Mouse (Mus musculus) limb, embryonic 14.5 days (tissue): ENCODE results near the gene Fcgr1. TPM values are rescaled to one million over a fixed set of nuclear protein-coding genes. Genes with fewer than 3 reads are reported as not detected.
A peak's percentile ranks its signal among the peaks of the same experiment; 100 is the strongest.

Source experiments
- ATAC-seq: fragments of 200-750 bp; cut with Nextera tagmentation; 2 replicates; pipeline ENCODE4 v1.8.0; 2017; ENCODE audit warnings: low read depth, moderate number of reproducible peaks, moderate TSS enrichment; ENCODE audit not compliant: low FRiP score
- DNase-seq: peaks from one replicate; pipeline ENCODE4 v3.0.0-alpha.2; 2015; ENCODE audit warnings: low spot score
- H3K27ac ChIP-seq: fragments of 300-500 bp; sonication (generic); replicated peaks from 2 replicates; pipeline ENCODE4 v1.5.1; 2014; ENCODE audit warnings: low read depth, mild to moderate bottlenecking, low read length, moderate library complexity, mixed read lengths
- H3K27me3 ChIP-seq: fragments of 300-500 bp; sonication (generic); 2 replicates; pipeline ENCODE4 v1.6.1; 2014; ENCODE audit warnings: low read length, mixed read lengths; ENCODE audit not compliant: control insufficient read depth, insufficient read depth
- H3K36me3 ChIP-seq: fragments of 300-500 bp; sonication (generic); 2 replicates; pipeline ENCODE4 v1.6.1; 2014; ENCODE audit warnings: mild to moderate bottlenecking, low read length, moderate library complexity, mixed read lengths; ENCODE audit not compliant: control insufficient read depth, insufficient read depth
- H3K4me1 ChIP-seq: fragments of 300-500 bp; sonication (generic); 2 replicates; pipeline ENCODE4 v1.6.1; 2014; ENCODE audit warnings: antibody characterized with exemption, low read length, mixed read lengths; ENCODE audit not compliant: control insufficient read depth, insufficient read depth
- H3K4me2 ChIP-seq: fragments of 300-500 bp; sonication (generic); replicated peaks from 2 replicates; pipeline ENCODE4 v1.6.1; 2014; ENCODE audit warnings: low read depth, mild to moderate bottlenecking, low read length, moderate library complexity; ENCODE audit not compliant: severe bottlenecking
- H3K4me3 ChIP-seq: fragments of 300-500 bp; sonication (generic); replicated peaks from 2 replicates; pipeline ENCODE4 v1.5.1; 2014; ENCODE audit warnings: low read length
- H3K9ac ChIP-seq: fragments of 300-500 bp; sonication (generic); 2 replicates; pipeline ENCODE4 v1.6.1; 2014; ENCODE audit warnings: mild to moderate bottlenecking, low read depth, low read length, moderate library complexity; ENCODE audit not compliant: severe bottlenecking
- H3K9me3 ChIP-seq: fragments of 300-500 bp; sonication (generic); 2 replicates; pipeline ENCODE4 v1.6.1; 2016; ENCODE audit warnings: low read length; ENCODE audit not compliant: control insufficient read depth
- POLR2A ChIP-seq: fragments of 200-500 bp; IDR thresholded peaks from 2 replicates; pipeline ENCODE4 v1.8.0; 2012; ENCODE audit warnings: inconsistent platforms, mild to moderate bottlenecking, moderate library complexity, borderline replicate concordance; ENCODE audit not compliant: insufficient read depth, insufficient read length; ENCODE audit errors: extremely low read depth
- WGBS: fragments of 180-500 bp; shearing (Covaris S2); extraction: QIAGEN DNeasy Blood & Tissue Kit; methylation state at CpG from one replicate; pipeline ENCODE4 v1.1.7; 2014; 5-methylcytosine and 5-hydroxymethylcytosine counted together
- microRNA-seq: library from miRNA; unstranded; fragments of <30 nt; microRNA quantifications from one replicate; pipeline ENCODE4, GENCODE M21; 2016
- polyA plus RNA-seq, 2 experiments: library from polyadenylated mRNA; depleted of rRNA in 1 of 2; stranded (reverse) in 1 of 2; unstranded in 1 of 2; fragments of >200 nt; fragmentation: Nextera tagmentation in 1 of 2; extraction: Ambion mirVana in 1 of 2; gene quantifications; 2 replicates each; pipeline versions ENCODE4 v1.2.1 to v1.2.3; 2012 to 2014

Gene Fcgr1
- polyA plus RNA-seq, 2 experiments: 3.1 to 3.3 TPM

- DNase-seq (no peak), ATAC-seq (no peak)
- H3K9ac ChIP-seq: peak overlapping the region; percentile 66
- no peaks in the 10 kb centered on the region for H3K36me3 ChIP-seq
- no peaks in the 10 kb centered on the region for H3K9me3 ChIP-seq
- H3K4me2 ChIP-seq: peak overlapping the region; percentile 52
- peak overlapping the region; percentile 68 for H3K27ac ChIP-seq
- WGBS: 19% methylated on average over 7 of the region's 7 CpGs
- no peaks in the 10 kb centered on the region for H3K27me3 ChIP-seq
- H3K4me1 ChIP-seq: peaks cover 7% of the 10 kb centered on the region; the same call in 1 of the 2 replicates
- peak overlapping the region; percentile 41 for H3K4me3 ChIP-seq
- TF ChIP-seq POLR2A: 0 out of 2 replicates have a peak, but pooled peaks have one; percentile 39
Measured at GRCm38 (mm10) chr3:96237335-96237903, 56.4 kb downstream of the Fcgr1 start.

GRCm38 (mm10) chr3:96236834-96237334 lies 56.9 kb downstream of the Fcgr1 start:
- Histone ChIP-seq H3K36me3 (no peaks in the 10 kb centered on the region), H3K9me3 (no peaks in the 10 kb centered on the region), H3K4me1 (peaks cover 7% of the 10 kb centered on the region; the same call in 1 of the 2 replicates), H3K9ac (no peak overlapping the region), H3K4me3 (peak overlapping the region; percentile 41; the same call in 1 of the 2 replicates), H3K27ac (no peak overlapping the region), H3K4me2 (peak overlapping the region; percentile 52), H3K27me3 (no peaks in the 10 kb centered on the region)
- ATAC-seq (no peak), DNase-seq (no peak)
- 76% methylated on average over 4 of the region's 4 CpGs for WGBS
- TF ChIP-seq POLR2A: no peak

- no peak for DNase-seq
- Histone ChIP-seq H3K27me3 (no peaks in the 10 kb centered on the region), H3K27ac (no peak overlapping the region), H3K4me2 (no peak overlapping the region), H3K4me3 (no peak overlapping the region), H3K4me1 (peaks cover 4% of the 10 kb centered on the region; the same call in 1 of the 2 replicates), H3K9ac (no peak overlapping the region), H3K36me3 (no peaks in the 10 kb centered on the region), H3K9me3 (no peaks in the 10 kb centered on the region)
- TF ChIP-seq POLR2A: no peak
- WGBS: 69% methylated on average over 3 of the region's 3 CpGs
- ATAC-seq: no peak
Measured at GRCm38 (mm10) chr3:96235836-96236235, 57.9 kb downstream of the Fcgr1 start.

- WGBS: 84% methylated on average over 2 of the region's 2 CpGs
- H3K27me3 ChIP-seq: no peaks in the 10 kb centered on the region
- peaks cover 2% of the 10 kb centered on the region; the same call in 1 of the 2 replicates for H3K4me1 ChIP-seq
- no peaks in the 10 kb centered on the region for H3K36me3 ChIP-seq
- H3K9me3 ChIP-seq: no peaks in the 10 kb centered on the region
- no peak overlapping the region for H3K9ac ChIP-seq
- ATAC-seq: no peak
- no peak overlapping the region for H3K4me3 ChIP-seq
- TF ChIP-seq POLR2A: no peak
- no peak overlapping the region for H3K4me2 ChIP-seq
- H3K27ac ChIP-seq: no peak overlapping the region
- DNase-seq: no peak
Measured at GRCm38 (mm10) chr3:96234914-96235313, 58.9 kb downstream of the Fcgr1 start.

Small RNA genes within 50 kb of the gene (microRNA-seq; reads per million reads assigned to microRNA genes)
- not detected for gene Gm47311
- not detected for gene Gm47313

Other genes with a start within 250 kb of the Fcgr1 start
- 13.8 and 16.5 TPM in 2 replicates for gene Vps45, start 235.5 kb downstream of the Fcgr1 start, polyA plus RNA-seq (2012; rRNA removed)
- 26.9 and 27.0 TPM in 2 replicates for gene Vps45, start 235.5 kb downstream of the Fcgr1 start, polyA plus RNA-seq (2014; fragmentation: Nextera tagmentation; extraction: Ambion mirVana)
- gene Otud7b, start 189.4 kb downstream of the Fcgr1 start, polyA plus RNA-seq (2012; rRNA removed): 14.0 and 14.3 TPM in 2 replicates
- gene Otud7b, start 189.4 kb downstream of the Fcgr1 start, polyA plus RNA-seq (2014; fragmentation: Nextera tagmentation; extraction: Ambion mirVana): 20.9 and 24.7 TPM in 2 replicates
- gene Mtmr11, start 132.0 kb downstream of the Fcgr1 start, polyA plus RNA-seq (2012; rRNA removed): 42.9 and 44.9 TPM in 2 replicates
- gene Mtmr11, start 132.0 kb downstream of the Fcgr1 start, polyA plus RNA-seq (2014; fragmentation: Nextera tagmentation; extraction: Ambion mirVana): 27.5 and 34.1 TPM in 2 replicates
- 126 and 185 TPM in 2 replicates for gene Sf3b4, start 121.6 kb downstream of the Fcgr1 start, polyA plus RNA-seq (2012; rRNA removed)
- 173 and 179 TPM in 2 replicates for gene Sf3b4, start 121.6 kb downstream of the Fcgr1 start, polyA plus RNA-seq (2014; fragmentation: Nextera tagmentation; extraction: Ambion mirVana)
- gene Sv2a, start 112.8 kb downstream of the Fcgr1 start, polyA plus RNA-seq (2012; rRNA removed): 13.2 and 13.8 TPM in 2 replicates
- gene Sv2a, start 112.8 kb downstream of the Fcgr1 start, polyA plus RNA-seq (2014; fragmentation: Nextera tagmentation; extraction: Ambion mirVana): 3.6 and 3.8 TPM in 2 replicates
- 38.8 and 43.9 TPM in 2 replicates for gene Bola1, start 74.3 kb downstream of the Fcgr1 start, polyA plus RNA-seq (2012; rRNA removed)
- gene Bola1, start 74.3 kb downstream of the Fcgr1 start, polyA plus RNA-seq (2014; fragmentation: Nextera tagmentation; extraction: Ambion mirVana): 47.7 and 60.2 TPM in 2 replicates
- gene Hist2h2ab, start 74.1 kb downstream of the Fcgr1 start, polyA plus RNA-seq (2012; rRNA removed): 1.7 and 2.7 TPM in 2 replicates
- 0.99 and 1.3 TPM in 2 replicates for gene Hist2h2ab, start 74.1 kb downstream of the Fcgr1 start, polyA plus RNA-seq (2014; fragmentation: Nextera tagmentation; extraction: Ambion mirVana)
- 11.8 and 14.2 TPM in 2 replicates for gene Hist2h2ac, start 73.1 kb downstream of the Fcgr1 start, polyA plus RNA-seq (2012; rRNA removed)
- gene Hist2h2ac, start 73.1 kb downstream of the Fcgr1 start, polyA plus RNA-seq (2014; fragmentation: Nextera tagmentation; extraction: Ambion mirVana): 7.0 and 8.9 TPM in 2 replicates
- gene Hist2h2be, start 72.8 kb downstream of the Fcgr1 start, polyA plus RNA-seq (2012; rRNA removed): 8.5 TPM in 2 replicates
- gene Hist2h2be, start 72.8 kb downstream of the Fcgr1 start, polyA plus RNA-seq (2014; fragmentation: Nextera tagmentation; extraction: Ambion mirVana): 5.2 and 7.5 TPM in 2 replicates
- 74.4 and 95.3 TPM in 2 replicates for gene Hist2h3c2, start 54.8 kb downstream of the Fcgr1 start, polyA plus RNA-seq (2012; rRNA removed)
- gene Hist2h3c2, start 54.8 kb downstream of the Fcgr1 start, polyA plus RNA-seq (2014; fragmentation: Nextera tagmentation; extraction: Ambion mirVana): 8.0 and 9.3 TPM in 2 replicates
- gene Hist2h2aa2, start 53.7 kb downstream of the Fcgr1 start, polyA plus RNA-seq (2012; rRNA removed): 9.7 and 28.1 TPM in 2 replicates
- 30.9 and 33.1 TPM in 2 replicates for gene Hist2h2aa2, start 53.7 kb downstream of the Fcgr1 start, polyA plus RNA-seq (2014; fragmentation: Nextera tagmentation; extraction: Ambion mirVana)
- 44.2 and 73.5 TPM in 2 replicates for gene Hist2h2aa1, start 48.5 kb downstream of the Fcgr1 start, polyA plus RNA-seq (2012; rRNA removed)
- gene Hist2h2aa1, start 48.5 kb downstream of the Fcgr1 start, polyA plus RNA-seq (2014; fragmentation: Nextera tagmentation; extraction: Ambion mirVana): 18.1 and 21.2 TPM in 2 replicates
- gene Hist2h3c1, start 47.3 kb downstream of the Fcgr1 start, polyA plus RNA-seq (2012; rRNA removed): not detected in 2 replicates
- 0.66 and 2.4 TPM in 2 replicates for gene Hist2h3c1, start 47.3 kb downstream of the Fcgr1 start, polyA plus RNA-seq (2014; fragmentation: Nextera tagmentation; extraction: Ambion mirVana)
- 5.9 and 6.4 TPM in 2 replicates for gene Hist2h4, start 30.7 kb downstream of the Fcgr1 start, polyA plus RNA-seq (2012; rRNA removed)
- 8.5 and 11.1 TPM in 2 replicates for gene Hist2h4, start 30.7 kb downstream of the Fcgr1 start, polyA plus RNA-seq (2014; fragmentation: Nextera tagmentation; extraction: Ambion mirVana)
- gene Hist2h3b, start 25.3 kb downstream of the Fcgr1 start, polyA plus RNA-seq (2012; rRNA removed): 85.3 and 112 TPM in 2 replicates
- gene Hist2h3b, start 25.3 kb downstream of the Fcgr1 start, polyA plus RNA-seq (2014; fragmentation: Nextera tagmentation; extraction: Ambion mirVana): 63.1 and 72.3 TPM in 2 replicates
- gene Hist2h2bb, start 24.2 kb downstream of the Fcgr1 start, polyA plus RNA-seq (2012; rRNA removed): 14.3 and 15.4 TPM in 2 replicates
- 15.5 and 16.1 TPM in 2 replicates for gene Hist2h2bb, start 24.2 kb downstream of the Fcgr1 start, polyA plus RNA-seq (2014; fragmentation: Nextera tagmentation; extraction: Ambion mirVana)
- gene BC107364, start 158.3 kb upstream of the Fcgr1 start, polyA plus RNA-seq (2012; rRNA removed): 0.10 TPM in 1 of 2 replicates, not detected in the other
- 0.40 TPM in 1 of 2 replicates, not detected in the other for gene BC107364, start 158.3 kb upstream of the Fcgr1 start, polyA plus RNA-seq (2014; fragmentation: Nextera tagmentation; extraction: Ambion mirVana)
- gene Hfe2, start 231.2 kb upstream of the Fcgr1 start, polyA plus RNA-seq (2012; rRNA removed): 21.4 and 26.7 TPM in 2 replicates
- gene Hfe2, start 231.2 kb upstream of the Fcgr1 start, polyA plus RNA-seq (2014; fragmentation: Nextera tagmentation; extraction: Ambion mirVana): 14.6 and 20.5 TPM in 2 replicates